Mouse (Mus musculus): Measurements from ENCODE around the gene Ptprn2. TPM values are rescaled to one million over a fixed set of nuclear protein-coding genes. Genes with fewer than 3 reads are reported as not detected.

The Ptprn2 gene
- total RNA-seq, 2 experiments from 2014 or later, result 14.8 to 17.6 TPM

DNA sequence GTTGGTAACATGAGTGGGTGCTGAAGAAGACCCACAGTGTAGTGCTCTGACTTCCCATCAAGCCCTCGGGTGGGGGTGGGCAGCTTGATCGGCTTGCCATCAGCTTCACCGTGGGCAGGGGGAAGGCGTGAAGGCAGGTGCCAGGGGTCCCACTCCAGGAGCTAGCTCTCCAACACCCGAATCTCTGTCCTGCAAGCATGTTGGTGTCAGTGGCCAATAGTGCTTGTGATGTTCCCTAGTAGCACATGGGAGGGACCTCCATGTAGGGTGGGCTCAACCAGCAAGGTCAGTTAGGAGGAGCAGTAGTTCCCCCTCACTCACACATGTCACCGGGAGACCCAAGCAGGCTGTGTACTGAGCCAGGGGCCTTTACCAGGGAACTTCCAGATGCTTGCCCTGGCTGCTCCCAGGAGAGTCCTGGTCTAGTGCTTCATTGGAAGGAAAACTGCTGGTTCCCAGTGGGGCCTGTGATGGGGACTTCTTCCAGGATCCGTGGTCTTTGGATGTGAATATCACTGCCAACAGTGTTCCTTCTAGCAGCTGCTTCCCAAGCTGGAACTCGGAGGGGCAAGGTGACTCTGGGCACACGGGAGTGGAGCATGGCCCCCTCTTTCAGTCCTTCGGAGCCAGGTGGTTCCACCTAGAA lies 569.5 kb downstream of the Ptprn2 start:
- no peak for DNase-seq

DNA sequence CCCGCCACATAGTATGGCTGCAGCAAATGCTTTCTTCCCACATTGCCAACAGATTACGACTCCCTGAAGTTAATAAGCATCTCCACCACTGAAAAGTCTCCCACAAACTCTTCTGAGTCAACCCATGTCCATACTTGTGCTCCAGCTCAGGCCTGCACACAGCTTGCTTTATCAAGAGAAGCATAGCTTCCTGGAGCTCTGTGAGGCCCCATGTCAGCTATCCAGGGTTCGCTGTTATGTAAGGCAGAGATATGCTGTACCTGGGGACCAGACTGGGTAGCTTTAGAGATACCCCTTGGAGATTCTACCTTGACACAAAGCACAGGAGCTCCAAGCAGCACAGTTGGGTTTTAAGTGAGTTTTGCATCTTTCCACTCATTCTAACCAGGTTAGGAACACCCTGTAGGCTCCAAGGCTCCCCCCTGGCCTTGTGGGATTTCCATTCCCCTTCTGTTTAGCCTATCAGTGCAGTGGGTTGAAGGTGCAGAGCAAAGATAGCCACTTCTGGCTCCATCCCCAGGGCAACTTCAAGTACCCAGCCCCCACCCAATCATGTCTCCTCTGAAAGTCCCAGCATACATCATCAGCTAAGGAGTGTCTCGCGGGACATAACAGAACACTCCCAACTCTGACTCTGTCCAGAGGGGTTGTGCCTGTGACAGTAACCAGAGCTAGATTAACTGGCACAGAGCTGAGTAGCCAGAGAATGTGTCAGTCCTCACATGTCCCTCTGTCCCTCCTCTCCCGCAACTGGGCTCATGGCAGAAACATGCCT lies 572.9 kb downstream of the Ptprn2 start:
- DNase-seq, result no peak

DNA sequence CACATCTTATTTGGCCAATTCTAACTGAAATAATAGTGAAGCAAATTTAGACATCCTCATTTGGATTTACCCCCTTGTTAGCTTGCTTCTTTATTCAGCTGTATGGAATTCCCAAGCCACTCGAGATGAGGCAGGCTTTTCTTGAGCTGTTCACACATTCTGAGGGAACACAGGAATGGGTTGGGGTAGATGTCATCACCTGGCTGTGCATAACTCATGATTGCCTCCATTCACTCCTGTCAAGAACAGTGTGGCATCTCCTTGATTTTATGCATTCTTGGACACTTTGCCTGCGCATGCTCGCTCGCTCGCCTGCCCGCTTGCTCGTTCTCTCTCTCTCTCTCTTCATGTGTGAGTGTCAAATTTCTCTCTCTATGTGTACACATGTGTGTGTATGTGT lies 573.5 kb downstream of the Ptprn2 start:
- no peak for DNase-seq

DNA sequence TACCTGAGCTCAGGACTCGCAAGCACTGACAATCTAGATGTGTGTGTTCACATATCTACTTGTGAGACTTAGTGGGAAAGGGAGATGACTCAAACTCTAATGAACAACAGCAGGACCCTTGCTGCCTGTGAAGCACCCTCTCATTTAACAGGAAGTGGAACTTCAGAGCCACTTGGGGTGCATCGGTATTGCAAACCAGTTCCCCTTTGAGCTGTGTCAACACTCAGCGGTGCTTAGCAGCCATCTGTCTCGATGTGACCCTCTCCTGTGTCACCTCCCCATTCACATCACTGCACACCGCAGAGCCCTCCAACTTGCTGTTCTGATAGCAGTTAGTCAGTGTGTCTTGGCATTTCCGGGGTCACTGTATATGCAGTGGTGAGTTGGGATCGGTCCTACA lies 592.1 kb downstream of the Ptprn2 start:
- no peak for DNase-seq

DNA sequence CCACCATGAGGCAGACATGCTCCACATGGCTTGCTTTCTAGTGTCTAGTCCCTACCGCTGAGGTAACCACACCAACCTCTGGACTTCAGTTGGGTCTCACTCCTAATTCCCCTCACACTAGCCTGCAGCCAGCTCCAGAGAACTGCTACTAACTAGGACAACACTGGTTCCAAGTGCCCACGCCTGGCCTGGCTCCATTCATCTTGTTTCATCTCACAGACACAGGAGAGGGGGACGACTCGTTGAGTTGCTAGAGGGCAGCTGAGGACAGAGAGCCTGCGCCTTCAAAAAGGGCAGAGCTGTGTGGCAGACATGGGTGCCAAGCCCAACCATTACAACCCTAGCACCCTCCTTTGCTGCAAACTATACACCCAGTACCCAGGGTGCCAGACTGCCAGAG lies 593.4 kb downstream of the Ptprn2 start:
- DNase-seq, result no peak

- DNase-seq, result no peak
These were observed 594.2 kb downstream of the Ptprn2 start for GRCm38 (mm10) chr12:117079724-117080123.

- peak; percentile 10 to 47 for DNase-seq
These were observed 598.6 kb downstream of the Ptprn2 start for GRCm38 (mm10) chr12:117083856-117084701.

DNA sequence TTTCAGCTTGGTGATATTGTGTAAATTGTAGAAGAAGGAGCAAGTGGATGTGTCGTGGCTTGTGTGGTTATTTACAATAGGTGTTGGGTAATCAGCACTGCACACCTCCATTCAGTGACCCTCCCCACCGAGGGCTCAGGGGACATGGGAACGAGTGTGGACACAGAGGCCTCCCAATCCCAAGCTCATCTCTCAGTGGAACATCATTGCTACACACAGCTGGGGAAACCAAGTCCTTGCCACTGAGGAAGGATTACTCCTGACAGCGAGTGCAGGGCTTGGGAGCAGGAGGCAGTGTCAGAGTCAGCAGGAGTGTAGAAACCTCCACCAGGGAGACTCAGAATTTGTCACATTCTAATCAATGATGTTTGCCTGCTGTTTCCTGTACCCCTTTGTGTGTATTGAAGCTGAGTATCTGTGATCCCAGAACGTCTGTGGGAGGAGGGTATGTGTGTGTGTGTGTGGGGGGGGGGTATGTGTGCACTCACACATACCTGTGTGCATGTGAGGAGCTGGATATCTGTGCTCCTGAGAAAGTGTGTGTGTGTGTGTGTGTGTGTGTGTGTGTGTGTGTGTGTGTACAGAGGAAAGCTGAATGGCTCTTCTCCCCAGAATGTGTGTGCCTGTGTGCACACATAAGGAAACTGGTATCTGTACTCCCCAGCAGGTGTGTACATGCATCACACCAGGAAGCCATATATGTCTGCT lies 599.3 kb downstream of the Ptprn2 start:
- DNase-seq, result no peak

- DNase-seq, result peak; percentile 49 to 61
These were observed 600.3 kb downstream of the Ptprn2 start for GRCm38 (mm10) chr12:117085661-117086335.

- no peak for DNase-seq
These were observed 607.0 kb downstream of the Ptprn2 start for GRCm38 (mm10) chr12:117092345-117093107.

- DNase-seq, result no peak
These were observed 610.4 kb downstream of the Ptprn2 start for GRCm38 (mm10) chr12:117095941-117096340.

- no peak for DNase-seq
These were observed 612.8 kb downstream of the Ptprn2 start for GRCm38 (mm10) chr12:117098295-117098694.

- no peak for DNase-seq
These were observed 621.2 kb downstream of the Ptprn2 start for GRCm38 (mm10) chr12:117106696-117107095.

DNA sequence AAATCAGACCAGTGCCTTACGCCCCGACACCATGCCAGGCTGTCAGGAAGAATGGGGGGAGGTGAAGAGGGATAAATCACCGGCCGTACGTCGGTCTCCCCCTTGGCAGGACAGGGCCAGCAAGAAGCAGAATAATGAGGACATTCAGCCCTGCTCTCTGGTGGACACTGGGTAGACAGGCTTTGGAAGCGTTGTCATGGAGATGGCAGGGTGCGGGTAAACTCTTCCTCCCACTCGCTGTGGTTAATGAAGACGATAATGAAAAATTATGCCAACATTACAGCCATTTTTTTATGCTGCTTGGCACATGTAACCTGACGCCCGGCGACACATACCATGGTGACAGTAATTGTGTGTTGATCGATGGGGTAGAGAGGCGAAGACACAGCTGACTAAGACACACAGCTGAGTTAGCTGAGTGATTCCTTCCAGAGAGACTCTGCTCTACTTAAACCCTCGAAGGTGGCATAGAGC lies 621.7 kb downstream of the Ptprn2 start:
- peak; percentile 29 to 52 for DNase-seq

DNA sequence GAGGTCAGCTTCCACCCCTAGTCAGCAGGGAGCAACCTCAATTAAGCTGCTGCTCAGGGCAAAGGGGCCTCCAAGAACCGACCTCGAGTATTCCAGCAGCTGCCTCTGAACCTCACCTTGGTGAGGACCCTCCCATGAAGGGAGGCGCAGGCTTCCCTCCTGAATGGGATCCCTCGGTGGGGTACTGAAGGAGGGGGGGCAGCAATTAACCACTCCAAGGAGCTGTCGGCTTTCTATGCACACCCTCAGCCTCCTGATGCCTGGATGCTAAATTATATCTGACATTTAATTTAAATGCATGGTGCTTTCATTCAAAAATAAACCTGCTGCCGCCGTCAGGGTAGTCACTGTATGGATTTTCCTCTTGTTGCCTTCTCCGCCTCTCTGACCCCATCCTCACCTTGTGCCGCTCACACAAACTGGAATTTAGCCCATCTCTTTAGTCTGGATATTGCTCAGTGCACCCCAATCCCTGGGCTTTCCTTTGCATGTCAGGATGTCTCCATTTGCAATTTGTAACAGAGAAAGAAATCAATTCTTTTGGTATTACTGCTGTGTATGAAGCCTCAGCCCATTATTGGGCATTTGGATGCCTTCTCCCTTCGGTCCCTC lies 629.8 kb downstream of the Ptprn2 start:
- no peak for DNase-seq

- DNase-seq, result no peak
These were observed 641.6 kb downstream of the Ptprn2 start for GRCm38 (mm10) chr12:117127078-117127477.

DNA sequence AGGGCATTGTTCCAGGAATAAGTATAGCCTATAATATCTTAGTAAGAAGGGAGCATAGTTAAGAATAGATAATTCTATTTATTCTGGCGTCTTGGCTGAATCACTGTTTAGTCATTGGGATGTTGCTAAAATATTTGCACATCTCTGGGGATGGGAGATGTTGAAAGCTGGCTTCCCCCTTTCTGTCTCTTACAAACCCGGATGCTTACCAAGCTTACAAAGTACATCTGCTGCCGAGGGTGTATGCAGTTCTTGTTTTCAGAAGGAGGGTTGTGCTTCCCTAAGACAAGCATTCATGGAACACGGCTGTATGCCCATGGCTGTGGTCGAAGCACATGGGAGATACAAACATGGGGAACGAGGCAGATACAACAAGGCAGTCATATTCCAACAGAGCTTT lies 642.0 kb downstream of the Ptprn2 start:
- DNase-seq, result no peak

DNA sequence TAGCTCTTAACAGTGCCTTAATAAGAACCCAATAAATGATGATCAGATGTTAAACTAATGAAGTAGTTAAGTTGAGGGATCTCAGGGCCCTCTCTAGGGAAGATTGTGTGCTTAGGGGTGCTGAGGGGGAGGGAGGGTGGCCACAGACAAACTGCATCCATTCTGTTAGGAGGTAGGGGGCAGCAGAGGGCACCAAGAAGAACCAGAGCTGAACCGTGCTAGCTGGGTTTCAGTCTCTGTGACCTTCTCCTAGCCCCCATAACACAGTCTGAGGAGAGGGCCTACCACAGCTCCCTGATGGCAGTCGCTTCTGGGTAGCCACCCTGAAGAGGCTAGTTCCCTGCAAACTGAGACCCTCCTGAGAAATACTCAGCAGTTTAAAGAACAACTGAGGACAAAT lies 646.6 kb downstream of the Ptprn2 start:
- DNase-seq, result peak; percentile 46 to 65

DNA sequence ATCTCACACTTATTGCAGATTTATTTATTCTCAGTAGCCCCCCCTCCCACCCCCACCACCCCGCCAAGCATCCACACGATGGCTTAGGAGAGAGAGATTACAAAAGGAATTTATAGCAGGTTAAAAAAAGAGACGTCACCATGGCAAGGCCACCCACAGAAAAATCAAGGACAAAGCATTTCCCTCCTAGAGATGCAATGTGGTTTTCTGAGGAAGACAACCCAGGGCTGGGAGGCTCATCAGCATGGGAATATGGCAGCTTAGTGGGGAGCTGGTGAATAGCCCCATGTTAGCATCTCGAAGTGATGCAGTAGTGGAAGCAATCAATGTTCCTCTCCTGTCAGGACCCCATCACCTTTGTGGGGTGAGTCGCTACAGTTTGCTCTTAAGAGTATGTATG lies 649.7 kb downstream of the Ptprn2 start:
- DNase-seq, result peak in 1 of 2 experiments; percentile 24

DNA sequence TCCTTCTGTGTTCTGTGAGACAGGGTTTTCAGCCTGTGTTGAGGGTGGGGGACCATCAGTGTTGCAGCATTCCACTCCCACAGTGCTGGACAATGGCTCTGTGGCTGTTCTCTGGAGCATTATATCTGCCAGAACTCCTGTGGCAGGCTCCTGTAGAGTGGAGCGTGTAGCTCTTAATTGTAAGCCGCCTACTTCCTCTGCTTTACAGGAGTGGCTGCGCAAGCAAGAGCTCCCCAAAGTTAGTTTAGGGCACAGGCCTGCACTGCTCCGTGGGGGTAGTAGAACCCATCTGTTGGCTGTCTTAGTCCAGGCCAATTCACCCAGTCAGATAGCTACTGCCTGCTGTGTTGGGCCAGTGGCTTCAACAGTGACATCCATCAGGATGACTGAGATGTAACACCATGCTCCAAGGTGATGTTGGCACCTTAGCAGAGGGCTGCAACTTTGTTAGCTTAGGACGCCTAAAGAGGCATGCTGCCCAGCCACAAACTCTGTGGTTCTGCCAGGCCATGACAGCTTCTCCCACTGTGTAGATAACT lies 651.0 kb downstream of the Ptprn2 start:
- no peak for DNase-seq
